Mouse (Mus musculus) skeletal muscle tissue, adult 2 months (tissue): ENCODE measurements around the gene Mtx1.
A peak's percentile ranks its signal among the peaks of the same experiment; 100 is the strongest.

Experiments used
- DNase-seq: peaks from one replicate; pipeline ENCODE4 v3.0.0-alpha.2; 2012; ENCODE audit warnings: low read depth, low spot score

The Mtx1 gene

GRCm38 (mm10) chr3:89214681-89215411 is 12.0 kb downstream of the Mtx1 start, which contains the start of gene Thbs3:
Gene Thbs3 (plus strand): TSS chr3:89215180.
- DNase-seq: no peak

GRCm38 (mm10) chr3:89213803-89214530 is 12.9 kb downstream of the Mtx1 start:
- DNase-seq: peak; percentile 87

GRCm38 (mm10) chr3:89210731-89211130 is 16.2 kb downstream of the Mtx1 start:
- DNase-seq: no peak

- DNase-seq: no peak
Measured at GRCm38 (mm10) chr3:89210162-89210561, 16.7 kb downstream of the Mtx1 start.

GRCm38 (mm10) chr3:89209731-89210130 is 17.2 kb downstream of the Mtx1 start:
- DNase-seq: no peak

GRCm38 (mm10) chr3:89208736-89209135 is 18.2 kb downstream of the Mtx1 start:
- DNase-seq: no peak

GRCm38 (mm10) chr3:89208075-89208657 is 18.7 kb downstream of the Mtx1 start:
- no peak for DNase-seq

GRCm38 (mm10) chr3:89206695-89207094 is 20.2 kb downstream of the Mtx1 start:
- no peak for DNase-seq

- DNase-seq: no peak
Measured at GRCm38 (mm10) chr3:89206079-89206478, 20.8 kb downstream of the Mtx1 start.

GRCm38 (mm10) chr3:89203142-89203514 is 23.8 kb downstream of the Mtx1 start:
- no peak for DNase-seq

- DNase-seq: peak; percentile 86
Measured at GRCm38 (mm10) chr3:89202253-89203141, 24.4 kb downstream of the Mtx1 start, which contains the start of gene Gba. Gene Gba (plus strand): TSS chr3:89202928.

GRCm38 (mm10) chr3:89199839-89200238 is 27.0 kb downstream of the Mtx1 start:
- DNase-seq: no peak

- DNase-seq: peak; percentile 92
Measured at GRCm38 (mm10) chr3:89195979-89196877, 30.7 kb downstream of the Mtx1 start.

- no peak for DNase-seq
Measured at GRCm38 (mm10) chr3:89193853-89194252, 33.0 kb downstream of the Mtx1 start.

GRCm38 (mm10) chr3:89193351-89193750 is 33.5 kb downstream of the Mtx1 start:
- DNase-seq: no peak

- no peak for DNase-seq
Measured at GRCm38 (mm10) chr3:89190436-89190835, 36.5 kb downstream of the Mtx1 start.

- no peak for DNase-seq
Measured at GRCm38 (mm10) chr3:89188478-89188875, 38.4 kb downstream of the Mtx1 start.

- DNase-seq: no peak
Measured at GRCm38 (mm10) chr3:89187690-89188477, 39.0 kb downstream of the Mtx1 start.

- DNase-seq: no peak
Measured at GRCm38 (mm10) chr3:89187197-89187596, 39.7 kb downstream of the Mtx1 start.

GRCm38 (mm10) chr3:89183959-89184315 is 43.0 kb downstream of the Mtx1 start:
- DNase-seq: no peak
